Mouse (Mus musculus): Measurements from ENCODE around the gene Krtap4-9. TPM values are rescaled to one million over a fixed set of nuclear protein-coding genes. Genes with fewer than 3 reads are reported as not detected.
"Not testable (repeated sequence)": the region's sequence is repeated elsewhere in the genome, so short reads cannot be mapped to it uniquely, and the experiment has no call there.

Krtap4-9 gene
- polyA plus RNA-seq, 1 experiment: not detected

- not testable (repeated sequence) for H3K36me3 ChIP-seq (ENCODE audit: control insufficient read depth, insufficient read depth, low read length); H3K27me3 ChIP-seq (replicated peaks; ENCODE audit: control insufficient read depth, insufficient read depth, low read length); H3K4me1 ChIP-seq (ENCODE audit: control insufficient read depth, insufficient read depth, low read length); H3K27ac ChIP-seq (ENCODE audit: insufficient read depth, low read depth, low read length); H3K4me3 ChIP-seq (ENCODE audit: insufficient read depth, low read depth, low read length); DNase-seq
- 71% methylated on average over 2 of the region's 2 CpGs for WGBS
These were observed 30.6 kb downstream of the Krtap4-9 start, which contains the start of gene Gm11564 for GRCm38 (mm10) chr11:99815566-99815965. Gm11564 (minus strand) TSS chr11:99815666.

Other genes with a start within 250 kb of the Krtap4-9 start
- gene Krt40, start 242.0 kb upstream of the Krtap4-9 start, polyA plus RNA-seq (2012; rRNA removed): not detected in 2 replicates
- not detected in 2 replicates for gene Krtap3-3, start 234.3 kb upstream of the Krtap4-9 start, polyA plus RNA-seq (2012; rRNA removed)
- not detected in 2 replicates for gene Krtap3-2, start 228.3 kb upstream of the Krtap4-9 start, polyA plus RNA-seq (2012; rRNA removed)
- not detected in 2 replicates for gene Gm11939, start 225.7 kb upstream of the Krtap4-9 start, polyA plus RNA-seq (2012; rRNA removed)
- gene Krtap3-1, start 218.6 kb upstream of the Krtap4-9 start, polyA plus RNA-seq (2012; rRNA removed): not detected in 2 replicates
- gene Krtap1-5, start 204.2 kb upstream of the Krtap4-9 start, polyA plus RNA-seq (2012; rRNA removed): not detected in 2 replicates
- not detected in 2 replicates for gene Krtap1-4, start 201.5 kb upstream of the Krtap4-9 start, polyA plus RNA-seq (2012; rRNA removed)
- gene Krtap1-3, start 193.9 kb upstream of the Krtap4-9 start, polyA plus RNA-seq (2012; rRNA removed): not detected in 2 replicates
- gene Krtap9-3, start 187.1 kb upstream of the Krtap4-9 start, polyA plus RNA-seq (2012; rRNA removed): not detected in 2 replicates
- not detected in 2 replicates for gene Gm11938, start 181.9 kb upstream of the Krtap4-9 start, polyA plus RNA-seq (2012; rRNA removed)
- not detected in 2 replicates for gene Gm11937, start 175.0 kb upstream of the Krtap4-9 start, polyA plus RNA-seq (2012; rRNA removed)
- gene Krtap2-4, start 170.4 kb upstream of the Krtap4-9 start, polyA plus RNA-seq (2012; rRNA removed): not detected in 2 replicates
- not detected in 2 replicates for gene Gm11562, start 164.8 kb upstream of the Krtap4-9 start, polyA plus RNA-seq (2012; rRNA removed)
- gene Krtap4-1, start 157.0 kb upstream of the Krtap4-9 start, polyA plus RNA-seq (2012; rRNA removed): not detected in 2 replicates
- gene Krtap4-2, start 150.1 kb upstream of the Krtap4-9 start, polyA plus RNA-seq (2012; rRNA removed): not detected in 2 replicates
- gene Krtap4-7, start 141.1 kb upstream of the Krtap4-9 start, polyA plus RNA-seq (2012; rRNA removed): not detected in 2 replicates
- gene Gm11555, start 135.0 kb upstream of the Krtap4-9 start, polyA plus RNA-seq (2012; rRNA removed): not detected in 2 replicates
- not detected in 2 replicates for gene Gm11563, start 126.2 kb upstream of the Krtap4-9 start, polyA plus RNA-seq (2012; rRNA removed)
- gene Krtap4-6, start 119.2 kb upstream of the Krtap4-9 start, polyA plus RNA-seq (2012; rRNA removed): not detected in 2 replicates
- gene Gm14190, start 94.5 kb upstream of the Krtap4-9 start, polyA plus RNA-seq (2012; rRNA removed): not detected in 2 replicates
- gene Gm14180, start 50.9 kb upstream of the Krtap4-9 start, polyA plus RNA-seq (2012; rRNA removed): not detected in 2 replicates
- gene Gm11595, start 12.3 kb upstream of the Krtap4-9 start, polyA plus RNA-seq (2012; rRNA removed): not detected in 2 replicates
- not detected in 2 replicates for gene Krtap4-8, start 4.5 kb upstream of the Krtap4-9 start, polyA plus RNA-seq (2012; rRNA removed)
- not detected in 2 replicates for gene Gm11596, start 8.3 kb downstream of the Krtap4-9 start, polyA plus RNA-seq (2012; rRNA removed)
- gene Gm11569, start 13.7 kb downstream of the Krtap4-9 start, polyA plus RNA-seq (2012; rRNA removed): not detected in 2 replicates
- gene Gm11554, start 19.2 kb downstream of the Krtap4-9 start, polyA plus RNA-seq (2012; rRNA removed): not detected in 2 replicates
- gene Krtap4-13, start 24.7 kb downstream of the Krtap4-9 start, polyA plus RNA-seq (2012; rRNA removed): not detected in 2 replicates
- gene Gm11564, start 30.5 kb downstream of the Krtap4-9 start, polyA plus RNA-seq (2012; rRNA removed): not detected in 2 replicates
- gene 2300003K06Rik, start 52.9 kb downstream of the Krtap4-9 start, polyA plus RNA-seq (2012; rRNA removed): not detected in 2 replicates
- gene Krtap4-16, start 66.4 kb downstream of the Krtap4-9 start, polyA plus RNA-seq (2012; rRNA removed): not detected in 2 replicates
- gene Gm11568, start 72.7 kb downstream of the Krtap4-9 start, polyA plus RNA-seq (2012; rRNA removed): not detected in 2 replicates
- gene Gm11559, start 79.3 kb downstream of the Krtap4-9 start, polyA plus RNA-seq (2012; rRNA removed): not detected in 2 replicates
- not detected in 2 replicates for gene Krtap9-1, start 88.2 kb downstream of the Krtap4-9 start, polyA plus RNA-seq (2012; rRNA removed)
- gene Gm11567, start 94.0 kb downstream of the Krtap4-9 start, polyA plus RNA-seq (2012; rRNA removed): not detected in 2 replicates
- gene Krtap31-1, start 122.7 kb downstream of the Krtap4-9 start, polyA plus RNA-seq (2012; rRNA removed): not detected in 2 replicates
- gene Gm11565, start 129.6 kb downstream of the Krtap4-9 start, polyA plus RNA-seq (2012; rRNA removed): not detected in 2 replicates
- gene Krtap31-2, start 151.1 kb downstream of the Krtap4-9 start, polyA plus RNA-seq (2012; rRNA removed): not detected in 2 replicates
- gene Krtap9-5, start 163.3 kb downstream of the Krtap4-9 start, polyA plus RNA-seq (2012; rRNA removed): not detected in 2 replicates
- not detected in 2 replicates for gene Krtap29-1, start 193.9 kb downstream of the Krtap4-9 start, polyA plus RNA-seq (2012; rRNA removed)
- not detected in 2 replicates for gene Krtap16-1, start 201.4 kb downstream of the Krtap4-9 start, polyA plus RNA-seq (2012; rRNA removed)
- not detected in 2 replicates for gene Krtap17-1, start 208.8 kb downstream of the Krtap4-9 start, polyA plus RNA-seq (2012; rRNA removed)
- gene Krt33a, start 231.0 kb downstream of the Krtap4-9 start, polyA plus RNA-seq (2012; rRNA removed): not detected in 2 replicates
- not detected in 2 replicates for gene Krt33b, start 244.7 kb downstream of the Krtap4-9 start, polyA plus RNA-seq (2012; rRNA removed)

All from kidney, adult 2 months (tissue).